Mouse (Mus musculus) left cerebral cortex, adult 9 months (tissue): ENCODE results near the gene Odf3l1.
A peak's percentile ranks its signal among the peaks of the same experiment; 100 is the strongest.

ENCODE experiments used
- DNase-seq, 2 experiments: peaks; one replicate each; pipeline ENCODE4 v3.0.0; 2022; ENCODE audit warnings: low spot score in 2 of 2

The Odf3l1 gene

GRCm38 (mm10) chr9:56844644-56845043 is 19.8 kb downstream of the Odf3l1 start:
- no peak for DNase-seq

- peak; percentile 35 to 84 for DNase-seq
Measured at GRCm38 (mm10) chr9:56843679-56844188, 20.7 kb downstream of the Odf3l1 start.

GRCm38 (mm10) chr9:56842303-56842719 is 22.2 kb downstream of the Odf3l1 start:
- DNase-seq = no peak

DNA sequence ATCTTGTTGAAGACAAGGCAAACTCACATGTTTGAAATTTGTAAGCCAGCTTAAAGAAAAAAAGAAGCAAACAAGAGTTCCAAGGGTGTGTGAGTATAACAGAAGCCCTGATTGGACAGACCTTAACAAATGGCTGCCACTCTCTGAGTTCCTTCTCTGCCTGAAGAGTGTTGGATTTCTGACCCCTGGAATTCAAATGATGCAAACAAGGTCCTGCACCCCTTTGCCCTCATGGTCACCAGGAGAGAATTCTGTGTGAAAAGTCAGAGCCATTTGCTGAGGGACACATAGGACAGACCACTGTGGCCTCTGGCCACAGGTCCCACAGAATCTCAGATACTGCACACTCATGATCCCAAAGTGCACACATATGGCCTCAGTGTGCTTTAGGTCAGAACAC is 22.6 kb downstream of the Odf3l1 start:
- no peak for DNase-seq

DNA sequence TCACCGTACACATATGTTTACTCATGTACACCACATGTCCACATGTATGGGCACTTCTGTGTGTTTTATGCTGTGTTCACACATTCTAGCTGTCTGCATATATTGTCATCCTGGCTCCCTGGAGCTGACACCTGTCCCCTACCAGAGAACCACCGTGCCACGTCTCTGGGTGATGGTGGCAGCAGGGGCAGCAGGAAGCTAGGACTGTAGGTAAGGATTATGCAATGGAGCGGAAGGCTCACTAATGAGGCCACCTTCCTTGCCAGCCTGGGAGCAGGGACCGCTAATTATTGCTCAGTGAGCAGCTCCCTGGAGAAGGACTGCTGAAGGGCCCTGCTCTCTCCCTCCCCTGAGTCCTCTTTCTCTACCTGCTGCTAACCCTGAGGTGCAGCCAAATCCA is 23.8 kb downstream of the Odf3l1 start:
- DNase-seq = no peak

DNA sequence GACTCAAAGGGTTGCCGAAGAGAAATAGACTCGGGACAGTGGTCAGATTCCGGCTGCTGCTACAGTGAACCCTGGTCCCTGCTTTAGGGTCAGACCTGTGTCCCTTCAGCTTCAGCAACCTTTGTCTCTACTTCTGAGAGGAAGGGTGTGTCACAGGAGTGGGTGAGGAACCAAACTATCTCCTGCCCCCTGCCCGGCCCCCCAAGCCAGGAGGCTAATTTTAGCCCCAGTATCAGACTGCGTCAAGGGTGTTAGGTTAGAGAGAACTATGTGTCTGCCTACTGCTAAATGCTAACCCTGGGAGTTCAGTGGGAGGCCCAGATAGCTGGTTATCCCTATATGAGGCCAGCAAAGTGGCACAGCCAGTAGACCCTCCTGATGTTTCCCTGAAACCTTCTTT is 29.3 kb downstream of the Odf3l1 start:
- DNase-seq = no peak

DNA sequence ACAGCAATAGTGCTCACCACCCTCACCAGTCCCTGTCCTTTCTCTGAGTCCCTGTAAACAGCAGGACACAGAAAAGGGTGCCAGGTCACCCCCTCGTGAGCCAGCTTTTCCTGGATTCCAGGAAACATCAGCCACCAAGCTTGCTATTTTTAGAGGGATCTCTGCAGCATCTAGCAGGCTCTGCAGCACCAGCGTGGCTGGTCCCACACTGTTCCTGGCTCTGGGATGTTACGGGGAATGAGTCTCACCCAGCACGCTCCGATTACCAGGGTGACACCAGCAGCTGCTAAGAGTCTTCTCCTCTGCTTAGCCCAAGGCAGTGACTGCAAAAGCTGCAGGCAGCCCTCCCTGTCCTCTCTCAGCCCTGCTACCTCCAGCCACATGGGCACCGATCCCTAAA is 31.6 kb downstream of the Odf3l1 start:
- peak in 1 of 2 experiments; percentile 41 for DNase-seq

DNA sequence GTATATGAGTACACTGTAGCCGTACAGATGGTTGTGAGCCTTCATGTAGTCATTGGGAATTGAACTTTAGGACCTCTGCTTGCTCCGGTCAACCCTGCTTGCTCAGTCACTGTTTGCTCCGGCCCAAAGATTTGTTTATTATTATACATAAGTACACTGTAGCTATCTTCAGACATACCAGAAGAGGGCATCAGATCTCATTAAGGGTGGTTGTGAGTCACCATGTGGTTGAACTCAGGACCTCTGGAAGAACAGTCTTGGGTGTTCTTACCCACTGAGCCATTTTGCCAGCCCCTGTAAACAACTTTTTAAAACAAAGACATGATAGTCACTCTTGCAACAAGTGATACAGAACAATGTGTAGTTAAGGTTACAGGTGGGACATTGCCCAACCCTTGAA is 32.6 kb downstream of the Odf3l1 start:
- no peak for DNase-seq

DNA sequence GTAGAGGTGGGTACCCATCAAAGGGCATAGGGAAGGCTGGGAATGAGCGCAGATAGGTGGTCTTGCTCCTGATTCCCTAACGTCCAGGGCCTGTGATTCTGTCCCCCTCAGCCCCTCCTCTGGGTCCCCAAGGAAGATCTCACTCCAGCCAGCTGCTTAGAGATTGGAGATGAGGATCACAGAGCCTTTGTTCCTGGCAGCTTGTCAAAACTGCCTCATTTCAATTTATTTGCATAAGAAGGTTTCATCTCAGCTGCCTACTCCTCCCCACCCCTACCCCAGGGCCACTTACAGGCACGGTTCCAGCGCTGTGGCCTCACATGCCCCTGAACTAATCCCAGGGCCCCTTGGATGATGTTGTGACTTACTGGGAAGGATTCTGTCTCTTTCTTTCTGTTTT is 34.3 kb downstream of the Odf3l1 start:
- DNase-seq = peak in 1 of 2 experiments; percentile 35

GRCm38 (mm10) chr9:56828841-56829240 is 35.6 kb downstream of the Odf3l1 start:
- no peak for DNase-seq

DNA sequence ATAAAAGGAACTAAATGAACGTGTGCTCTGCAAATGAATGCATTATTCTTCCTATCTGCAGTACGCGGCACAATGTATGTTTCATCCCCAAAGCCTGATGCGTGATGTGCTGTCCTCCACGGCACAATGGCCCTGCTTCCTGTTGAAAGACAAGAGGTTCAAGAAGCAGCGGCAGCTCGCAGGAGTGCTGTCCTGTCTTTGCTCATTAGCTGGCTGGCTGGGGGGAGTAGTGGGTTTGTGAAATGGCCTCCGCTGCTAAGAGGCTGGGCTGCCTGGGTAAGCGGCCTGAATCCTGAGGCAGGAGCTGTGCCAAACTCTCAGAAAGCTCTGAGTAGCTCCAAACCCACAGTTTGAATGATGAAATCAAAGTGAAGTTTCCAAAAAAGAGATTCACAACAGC is 36.3 kb downstream of the Odf3l1 start:
- DNase-seq = no peak

DNA sequence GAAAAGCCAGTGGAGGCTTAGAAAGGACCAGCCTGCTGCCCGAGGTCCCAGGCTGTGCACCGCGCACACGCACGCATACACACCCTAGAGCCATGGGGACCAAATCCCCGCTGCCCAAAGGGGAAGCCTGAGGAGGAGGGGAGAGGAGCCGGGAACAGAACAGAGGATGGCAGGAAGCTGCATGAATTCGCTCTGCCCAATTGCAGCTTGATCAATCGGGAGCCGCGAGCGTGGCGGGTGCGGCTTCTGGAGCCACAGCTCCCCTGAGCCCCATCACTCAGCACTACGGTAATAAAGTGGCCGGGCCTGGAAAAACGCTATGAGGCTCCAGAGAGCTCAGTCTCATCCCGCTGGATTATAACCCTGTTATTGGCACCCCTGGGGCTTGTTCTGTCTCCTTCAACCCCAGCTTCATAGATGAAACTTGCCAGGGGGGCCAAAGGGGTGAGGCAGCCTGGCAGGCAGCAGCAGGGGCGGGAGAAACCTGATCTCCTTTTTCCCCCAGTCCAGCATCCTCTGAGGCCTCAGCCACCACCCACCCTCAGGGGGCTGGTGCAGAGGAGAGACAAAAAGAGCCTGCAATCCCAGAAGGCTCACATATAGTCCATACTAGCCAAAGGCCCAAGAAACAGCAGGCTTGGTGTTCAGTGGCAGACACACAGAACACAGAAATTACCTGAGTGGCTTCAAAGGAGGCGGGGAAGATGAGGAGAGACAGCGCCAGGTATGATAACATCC is 38.8 kb downstream of the Odf3l1 start:
- DNase-seq = no peak

GRCm38 (mm10) chr9:56824900-56825299 is 39.6 kb downstream of the Odf3l1 start:
- peak in 1 of 2 experiments; percentile 31 for DNase-seq

DNA sequence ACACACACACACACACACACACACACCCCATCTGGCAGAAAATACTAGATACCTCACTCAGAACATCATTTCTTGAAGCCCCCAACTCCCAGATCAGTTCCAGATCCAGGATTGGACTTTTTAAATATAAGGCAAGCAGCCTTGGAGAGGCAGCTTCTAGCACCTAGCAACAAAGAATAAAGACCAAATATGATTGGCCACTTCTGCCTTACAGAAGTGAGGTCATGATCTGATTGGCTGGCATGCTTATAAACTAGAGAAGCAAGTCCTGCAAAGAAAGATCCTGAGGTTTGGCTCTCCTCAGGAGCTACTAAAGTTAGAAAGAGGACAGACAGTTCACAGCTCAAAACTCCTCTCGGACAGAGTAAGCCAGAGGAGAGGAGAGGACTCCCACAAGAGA is 53.6 kb downstream of the Odf3l1 start:
- DNase-seq = no peak

DNA sequence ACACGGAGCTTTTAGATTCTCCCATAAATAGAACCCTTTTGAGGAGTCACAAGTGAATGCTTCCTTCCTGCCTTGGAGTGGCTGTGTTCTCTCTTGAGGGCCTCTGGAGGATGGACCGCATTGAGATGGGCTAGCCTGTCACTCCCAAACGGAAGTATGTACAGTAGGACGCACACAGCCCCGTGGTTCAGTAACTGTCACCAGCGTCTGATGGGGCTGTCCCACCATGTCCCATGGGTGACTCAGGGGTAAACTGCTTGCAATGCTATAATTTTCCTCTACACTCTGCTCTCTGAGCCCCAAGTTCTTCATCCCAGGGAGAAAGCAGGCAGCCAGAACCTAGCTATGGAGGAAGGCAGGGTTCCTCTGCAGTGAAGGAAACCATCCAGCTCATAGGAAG is 56.5 kb downstream of the Odf3l1 start:
- no peak for DNase-seq

DNA sequence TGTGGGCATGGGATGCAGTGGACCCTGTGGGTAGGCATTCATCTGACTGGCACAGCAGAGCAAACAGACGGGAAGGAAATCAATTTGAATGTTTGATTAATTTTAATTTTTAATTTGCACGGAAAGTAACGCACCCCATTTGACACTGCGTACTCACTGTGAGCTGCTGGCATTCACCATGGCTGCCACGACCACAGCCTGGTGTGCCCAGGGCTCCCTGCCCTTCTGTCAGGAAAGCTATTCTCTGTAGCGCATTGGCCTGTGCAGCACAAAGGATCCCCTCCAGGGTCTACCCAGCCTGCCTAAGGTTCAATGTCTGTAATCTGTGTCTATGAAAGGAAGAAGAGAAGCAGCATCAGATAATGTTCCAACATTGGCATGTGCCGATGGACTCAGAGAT is 61.3 kb downstream of the Odf3l1 start:
- no peak for DNase-seq
